Mouse (Mus musculus): Measurements from ENCODE around the gene Ltbp2. TPM values are rescaled to one million over a fixed set of nuclear protein-coding genes. Genes with fewer than 3 reads are reported as not detected.

The Ltbp2 gene
- total RNA-seq, 2 experiments from 2014 or later, result 2.8 to 3.3 TPM

DNA sequence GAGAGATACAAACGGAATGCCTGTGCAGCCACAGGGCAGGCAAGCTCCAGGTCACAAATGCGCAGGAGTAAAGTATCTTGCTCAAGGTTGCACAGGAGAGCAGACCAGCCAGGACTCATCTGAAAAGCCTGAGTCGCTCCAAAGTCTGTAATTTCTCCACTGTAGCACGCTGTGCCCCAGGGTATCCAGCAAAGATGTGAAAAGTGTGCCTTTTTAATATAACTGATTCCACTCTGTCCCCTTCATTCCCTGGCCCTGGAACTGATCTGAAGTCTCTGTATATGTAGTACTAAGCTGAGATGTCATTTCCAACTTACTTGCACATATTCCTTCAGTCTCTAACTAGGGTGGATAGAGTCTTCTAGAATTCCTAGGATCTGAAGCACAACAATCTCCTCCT, 6.5 kb upstream of the Ltbp2 start:
- DNase-seq (ENCODE audit: low spot score in 2 of 2), result no peak

DNA sequence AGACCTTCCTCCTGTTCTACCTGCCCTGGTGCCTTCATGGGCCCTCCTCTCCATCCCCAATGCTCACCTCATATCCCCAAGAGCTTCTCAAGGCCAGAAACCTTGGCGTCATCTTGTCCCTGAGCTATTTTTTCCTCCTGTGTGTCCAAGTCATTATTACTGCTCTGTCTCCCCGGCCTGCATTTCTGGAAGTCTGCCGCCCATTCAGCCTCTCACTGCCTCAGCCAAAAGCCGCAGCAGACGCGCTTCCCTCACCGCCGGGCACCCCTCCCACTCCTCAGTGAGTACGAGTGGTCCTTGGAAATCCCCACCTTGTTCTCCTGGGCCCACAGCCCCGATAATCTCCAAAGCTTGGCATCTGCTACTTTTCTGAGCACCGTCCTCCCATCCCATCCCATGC, 3.8 kb upstream of the Ltbp2 start:
- DNase-seq (ENCODE audit: low spot score in 2 of 2), result peak; percentile 31 to 58

DNA sequence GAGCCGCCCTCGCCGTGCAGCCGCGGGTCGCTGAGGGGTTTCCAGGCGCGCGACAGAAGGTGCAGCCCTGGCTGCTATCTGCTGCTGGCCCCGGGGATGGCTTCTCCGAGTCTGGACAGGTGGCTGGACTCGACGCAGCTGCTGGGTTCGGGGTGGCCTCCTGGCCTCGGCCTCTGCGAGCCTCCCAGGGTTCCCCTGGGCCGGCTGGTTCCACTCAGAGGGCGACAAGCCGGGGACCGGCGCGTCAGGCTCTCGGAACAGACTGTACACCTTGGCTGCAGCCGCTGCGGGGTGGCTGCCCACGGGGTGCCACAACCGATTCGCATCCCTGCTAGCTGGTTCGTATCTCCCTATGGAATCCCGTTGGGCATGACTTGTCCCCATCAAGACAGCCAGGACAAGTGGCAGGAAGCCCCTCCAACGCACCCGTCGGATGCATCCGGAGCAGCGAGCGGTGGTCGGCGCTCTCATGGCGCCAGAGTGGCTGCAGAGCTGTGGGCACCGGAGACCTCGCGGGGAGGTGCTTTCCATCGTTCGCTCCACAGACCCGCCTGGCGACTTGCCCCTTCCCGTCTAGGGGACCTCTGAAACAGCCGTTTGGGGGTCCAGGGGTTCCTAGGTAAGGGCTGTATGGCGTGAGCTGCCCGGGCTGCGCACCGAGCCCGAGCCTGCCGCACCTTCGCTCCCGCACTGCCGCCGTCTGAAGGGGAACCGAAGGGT, 411 bp downstream of the Ltbp2 start:
- peak in 1 of 2 experiments; percentile 31 for DNase-seq (ENCODE audit: low spot score in 2 of 2)

DNA sequence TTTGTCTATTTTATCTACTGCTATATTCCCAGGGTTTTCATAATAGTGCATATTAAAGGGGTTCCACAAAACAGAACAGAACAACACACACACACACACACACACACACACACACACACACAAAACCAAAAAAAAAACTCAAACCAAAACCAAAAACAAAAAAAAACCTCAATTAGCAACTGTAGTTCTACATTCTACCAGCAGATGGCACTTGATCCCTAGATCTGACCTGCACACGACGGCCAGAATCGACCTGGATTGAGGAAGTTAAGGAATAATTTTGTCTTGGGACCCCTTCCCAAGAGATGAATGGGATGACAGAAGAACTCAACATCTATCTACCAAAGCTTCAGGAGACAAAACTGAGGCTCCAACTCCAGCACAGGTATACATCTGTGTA, 2.9 kb downstream of the Ltbp2 start:
- no peak for DNase-seq (ENCODE audit: low spot score in 2 of 2)

DNA sequence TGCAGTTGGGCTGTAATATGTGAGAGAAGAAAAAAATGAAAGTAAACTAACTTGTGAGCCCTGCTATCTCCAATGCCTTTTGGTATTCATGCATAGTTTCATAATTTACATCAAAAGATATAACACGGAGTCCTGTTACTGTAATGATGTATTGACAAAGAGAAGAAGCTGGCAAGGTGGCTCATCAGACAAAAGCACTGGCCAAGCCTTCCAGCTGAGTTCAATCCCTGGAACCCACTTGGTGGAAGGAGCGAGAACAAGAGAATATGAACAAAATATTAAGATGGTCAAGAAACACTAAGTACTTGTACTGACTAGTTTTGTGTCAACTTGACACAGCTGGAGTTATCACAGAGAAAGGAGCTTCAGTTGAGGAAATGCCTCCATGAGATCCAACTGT, 4.0 kb downstream of the Ltbp2 start:
- DNase-seq (ENCODE audit: low spot score in 2 of 2), result no peak

DNA sequence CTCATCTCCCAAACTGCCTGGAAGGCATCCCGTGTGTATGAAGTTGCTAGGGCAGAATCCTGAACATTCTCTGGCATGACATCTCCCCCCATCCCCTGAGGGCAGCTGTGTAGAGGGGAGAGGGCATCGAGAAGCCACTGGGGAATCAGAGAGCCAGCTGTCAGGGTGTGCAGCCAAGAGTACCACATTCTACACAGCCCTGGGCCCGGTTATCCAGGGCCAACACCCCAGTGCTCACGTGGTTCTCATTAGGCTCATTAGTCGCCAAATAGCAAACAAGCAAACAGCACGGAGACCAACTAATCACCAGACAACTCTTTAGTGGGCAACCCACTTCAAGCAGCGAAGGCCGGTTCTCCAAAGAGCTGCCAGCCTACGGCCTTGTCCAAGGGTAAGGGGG, 10.9 kb downstream of the Ltbp2 start:
- DNase-seq (ENCODE audit: low spot score in 2 of 2), result no peak

DNA sequence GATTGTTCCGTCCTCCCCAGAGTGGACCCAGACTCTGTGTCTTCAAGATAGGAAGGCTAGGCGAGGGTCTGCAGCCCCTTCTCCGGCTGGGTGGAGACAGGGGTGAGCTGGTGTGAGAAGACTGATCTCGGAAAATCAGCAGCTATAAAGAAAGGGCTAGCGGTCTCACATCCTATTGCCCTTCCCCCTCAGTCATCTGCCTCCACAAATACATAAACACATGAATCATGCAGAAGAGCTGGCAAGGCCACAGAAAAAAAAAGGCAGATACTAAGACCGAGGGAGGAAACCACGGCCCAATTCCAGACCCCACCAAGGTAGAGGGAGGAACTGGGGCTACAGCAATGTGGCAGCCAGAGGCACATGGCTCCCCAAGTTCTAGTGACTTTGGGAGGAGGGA, 11.5 kb downstream of the Ltbp2 start:
- no peak for DNase-seq (ENCODE audit: low spot score in 2 of 2)

DNA sequence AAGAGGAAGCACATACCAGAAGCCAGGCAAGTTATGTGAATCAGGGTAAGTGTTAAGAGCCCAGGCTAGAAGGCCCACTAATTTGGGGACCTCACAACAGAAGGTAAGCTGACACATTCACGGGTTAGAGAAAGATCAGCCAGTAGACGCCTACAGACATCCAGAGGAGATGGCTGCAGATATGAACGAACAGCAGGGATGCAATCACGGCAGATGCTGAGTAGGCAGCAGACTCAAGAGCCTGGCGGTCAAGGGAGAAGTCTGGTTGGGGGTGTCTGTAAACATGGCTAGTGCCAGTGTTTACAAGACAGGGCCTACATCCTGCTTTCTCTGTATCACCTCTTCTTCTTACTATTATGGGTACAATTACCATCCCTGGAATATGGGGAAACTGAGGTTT, 13.1 kb downstream of the Ltbp2 start:
- DNase-seq (ENCODE audit: low spot score in 2 of 2), result no peak

DNA sequence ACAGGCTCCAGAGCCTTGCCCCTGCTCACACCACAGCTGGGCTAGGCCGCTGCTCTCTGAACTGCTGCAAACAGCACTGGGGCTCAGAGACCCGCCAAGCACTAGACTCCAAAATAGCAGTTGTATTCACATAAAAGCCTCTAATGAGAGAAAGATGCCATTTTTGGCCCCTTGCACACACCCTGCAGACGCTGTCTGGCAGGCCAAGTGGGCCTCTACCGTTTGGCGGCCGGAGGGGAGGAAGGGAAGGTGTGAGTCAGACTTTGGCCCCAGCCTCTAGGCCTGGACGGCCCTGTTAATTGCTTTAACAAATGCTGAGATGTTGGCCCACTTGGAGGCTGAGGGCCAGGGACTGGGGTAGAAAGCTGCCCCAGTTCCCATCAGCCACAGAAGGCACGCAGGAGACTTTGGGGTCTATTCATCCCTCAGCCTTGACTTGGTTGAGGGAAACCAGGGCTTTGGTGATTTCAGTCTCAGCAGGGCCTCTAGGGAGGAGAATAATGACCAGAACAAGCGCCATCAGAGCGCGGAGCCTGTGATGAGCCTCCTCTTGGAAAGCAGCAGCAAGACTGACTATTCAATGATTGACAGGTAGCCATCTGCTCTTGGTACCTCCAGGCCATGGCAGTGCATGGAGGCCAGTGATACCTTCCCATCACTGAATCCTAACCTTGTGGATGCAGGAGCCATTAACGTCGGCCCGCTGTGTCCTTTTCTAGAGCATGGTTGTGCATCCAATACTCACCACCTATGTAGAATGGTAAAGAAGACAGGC, 14.0 kb downstream of the Ltbp2 start:
- DNase-seq (ENCODE audit: low spot score in 2 of 2), result peak in 1 of 2 experiments; percentile 66

DNA sequence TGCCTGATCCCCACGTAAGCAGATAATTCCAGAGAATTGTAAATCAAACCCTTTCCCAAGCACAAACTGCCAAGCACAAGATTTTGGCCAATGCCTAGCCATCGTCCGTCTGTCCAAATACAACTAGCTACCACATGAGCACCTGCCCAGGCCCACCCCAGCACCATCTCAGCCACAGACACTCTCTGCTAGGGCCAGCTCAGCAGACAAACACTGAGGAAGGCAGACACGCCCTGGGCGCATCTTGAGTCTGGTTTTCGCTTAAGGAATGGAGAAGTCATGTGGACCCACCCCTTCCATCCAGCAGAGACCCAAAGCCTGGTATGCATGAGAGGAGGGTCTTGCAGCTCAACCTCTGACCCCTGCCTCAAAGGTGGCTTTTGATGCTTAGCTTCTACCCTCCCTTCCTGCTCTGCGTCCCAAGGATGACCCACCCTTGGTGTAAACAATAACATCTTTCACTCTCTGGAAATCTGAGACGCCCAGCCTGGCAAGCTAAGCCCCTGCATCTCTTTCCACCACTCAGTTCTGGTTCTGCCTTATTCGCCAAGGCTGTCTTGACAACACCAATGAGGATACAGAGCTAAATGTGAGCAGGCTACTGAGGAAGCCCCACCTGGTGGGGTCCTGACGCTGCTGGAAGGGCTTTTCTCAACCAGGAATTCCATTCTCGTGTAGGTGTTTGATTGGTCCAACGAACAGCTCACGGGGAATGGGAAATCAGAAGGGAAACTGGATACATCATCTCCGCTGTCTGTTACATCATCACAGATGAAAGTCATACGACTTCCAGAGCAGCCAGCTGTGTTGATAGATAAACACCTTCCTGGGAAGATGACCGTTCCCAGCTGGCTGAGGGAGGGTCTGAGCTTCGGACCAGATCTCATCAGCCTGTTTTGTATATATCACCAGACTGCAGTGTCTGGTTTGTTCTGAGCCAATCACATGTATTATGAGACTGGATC, 17.9 kb downstream of the Ltbp2 start:
- DNase-seq (ENCODE audit: low spot score in 2 of 2), result no peak

DNA sequence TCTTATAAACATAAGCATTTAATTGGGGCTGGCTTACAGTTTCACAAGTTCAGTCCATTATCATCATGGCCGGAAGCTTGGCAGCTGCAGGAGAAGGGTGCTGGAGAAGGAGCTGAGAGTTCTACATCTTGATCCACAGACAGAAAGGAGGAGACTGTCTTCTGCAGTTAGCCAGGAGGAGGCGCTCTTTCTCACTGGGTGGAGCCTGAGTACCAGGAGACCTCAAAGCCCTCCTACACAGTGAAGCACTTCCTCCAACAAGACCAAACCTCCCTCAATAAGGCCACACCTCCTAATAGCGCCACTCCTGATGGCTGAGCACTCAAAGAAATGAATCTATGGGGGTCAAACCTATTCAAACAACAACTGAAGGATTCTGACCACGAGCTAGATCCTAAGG, 18.6 kb downstream of the Ltbp2 start:
- DNase-seq (ENCODE audit: low spot score in 2 of 2), result no peak

DNA sequence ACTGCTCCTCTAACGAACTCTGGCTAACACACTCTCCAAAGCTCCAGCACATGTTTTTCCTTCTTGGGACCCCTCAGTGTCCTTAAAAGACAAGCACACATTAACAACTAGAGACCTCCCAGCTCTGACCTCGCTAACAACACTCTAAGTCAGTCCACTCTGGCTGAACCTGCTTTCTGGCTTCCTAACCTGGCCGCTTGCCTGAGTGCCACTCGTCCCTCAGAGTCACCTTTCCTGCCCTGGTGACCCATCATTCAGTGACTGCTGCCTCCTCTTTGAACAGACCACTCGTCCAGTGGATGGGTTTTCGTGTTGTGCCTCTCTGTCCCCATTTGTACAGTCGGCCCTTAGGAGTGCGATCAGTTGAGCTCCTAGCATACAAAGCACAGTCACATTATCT, 19.8 kb downstream of the Ltbp2 start:
- DNase-seq (ENCODE audit: low spot score in 2 of 2), result no peak

DNA sequence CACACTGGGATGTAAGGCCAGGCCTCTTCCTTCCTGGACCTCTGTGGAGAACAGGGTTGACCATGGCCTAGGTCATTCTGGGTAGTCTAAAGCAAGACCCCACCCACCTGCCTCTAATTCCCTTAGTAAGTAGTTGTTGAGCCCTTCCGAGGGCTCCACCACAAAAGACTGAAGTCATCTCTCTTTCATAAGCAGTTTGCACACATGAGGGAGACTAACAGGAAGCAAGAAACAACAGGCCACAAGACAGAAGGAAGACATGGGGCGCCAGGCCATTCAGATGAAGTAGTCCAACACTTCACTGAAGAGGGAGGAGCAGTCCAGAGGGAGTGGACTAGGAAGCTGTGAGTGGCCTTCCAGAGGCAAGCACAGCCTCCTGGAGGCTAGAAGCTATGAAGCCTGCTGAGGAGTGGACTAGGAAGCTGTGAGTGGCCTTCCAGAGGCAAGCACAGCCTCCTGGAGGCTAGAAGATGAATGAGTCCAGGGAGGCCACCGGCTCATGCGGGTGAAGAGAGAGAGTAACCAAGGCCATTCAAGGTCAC, 21.2 kb downstream of the Ltbp2 start:
- no peak for DNase-seq (ENCODE audit: low spot score in 2 of 2)

DNA sequence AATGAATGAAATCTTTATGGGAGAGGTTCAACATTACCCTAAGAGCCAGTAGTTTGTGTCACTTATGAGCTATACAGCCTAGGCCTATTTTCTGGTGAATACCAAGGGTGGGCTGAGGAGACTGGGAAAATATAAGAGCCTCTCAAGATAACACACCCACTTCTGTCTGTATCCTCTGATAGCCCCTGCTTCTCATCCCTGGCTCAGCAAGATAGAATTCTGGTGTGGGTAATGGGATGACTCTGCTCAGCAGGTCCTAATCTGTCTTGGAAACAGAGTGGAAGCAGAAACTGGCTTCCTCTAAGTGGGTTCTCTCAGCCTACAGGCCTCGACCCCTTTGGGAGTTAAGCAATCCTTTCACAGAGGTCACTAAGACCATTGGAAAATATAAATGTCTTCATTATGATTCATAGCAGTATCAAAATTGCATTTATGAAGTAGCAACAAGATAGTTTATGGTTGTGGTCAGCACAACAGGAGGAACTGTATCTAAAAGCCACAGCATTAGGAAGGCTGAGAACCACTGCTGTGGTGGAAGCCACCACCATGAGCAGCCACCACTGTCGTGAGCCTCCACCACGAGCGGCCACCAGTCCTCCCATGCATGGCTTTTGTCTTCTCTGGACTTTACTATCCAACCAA, 21.8 kb downstream of the Ltbp2 start:
- DNase-seq (ENCODE audit: low spot score in 2 of 2), result no peak

DNA sequence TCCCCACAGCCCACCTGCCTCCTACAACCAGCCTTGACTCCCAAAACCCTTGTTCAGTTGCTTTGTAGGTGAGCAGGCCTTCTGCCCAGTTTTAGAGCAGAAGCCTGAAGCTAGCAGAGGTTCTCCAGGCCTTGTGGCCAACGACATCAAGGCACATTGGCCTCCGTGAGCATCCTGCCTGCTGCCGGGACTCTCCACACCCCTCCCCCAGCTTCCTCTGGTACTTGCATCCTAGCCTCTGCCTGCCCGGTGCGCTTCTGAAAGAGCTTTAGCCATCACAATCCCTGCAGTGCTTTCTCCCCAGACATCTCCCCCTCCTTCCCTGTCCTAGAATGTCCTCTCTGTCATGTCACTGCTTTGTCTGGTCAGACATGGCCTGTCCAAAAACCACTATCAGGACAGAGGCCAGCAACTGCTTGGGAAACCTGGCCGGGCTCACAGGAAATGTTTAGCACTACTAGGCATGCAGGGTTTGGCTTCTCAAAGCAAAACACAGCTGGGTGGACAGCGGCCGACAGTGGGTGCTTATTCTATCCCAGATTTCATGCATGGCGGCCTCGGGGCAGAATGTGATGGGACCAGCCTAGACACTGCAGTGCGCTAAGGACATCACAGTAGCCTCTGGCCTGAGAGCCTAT, 24.8 kb downstream of the Ltbp2 start:
- peak in 1 of 2 experiments; percentile 44 for DNase-seq (ENCODE audit: low spot score in 2 of 2)

DNA sequence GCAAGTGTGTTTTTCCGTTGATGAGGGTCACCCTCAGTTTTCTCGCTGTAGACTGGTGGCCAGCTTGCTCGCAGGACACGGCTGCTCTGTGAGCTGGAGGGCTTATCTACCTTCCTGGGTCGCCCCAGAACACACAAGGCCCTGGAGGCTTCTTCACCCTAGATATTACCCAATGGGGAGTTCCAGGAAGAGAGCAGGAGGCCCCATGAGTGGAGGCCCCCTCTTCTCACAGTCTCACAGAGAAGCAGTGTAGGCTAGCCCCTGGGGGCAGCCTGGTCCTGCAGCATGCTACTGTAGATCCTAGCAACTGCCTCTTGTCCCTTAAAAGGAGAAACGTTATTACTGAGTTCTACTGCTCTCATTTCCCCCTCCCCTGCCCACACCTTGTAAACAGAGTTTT, 28.4 kb downstream of the Ltbp2 start:
- no peak for DNase-seq (ENCODE audit: low spot score in 2 of 2)

DNA sequence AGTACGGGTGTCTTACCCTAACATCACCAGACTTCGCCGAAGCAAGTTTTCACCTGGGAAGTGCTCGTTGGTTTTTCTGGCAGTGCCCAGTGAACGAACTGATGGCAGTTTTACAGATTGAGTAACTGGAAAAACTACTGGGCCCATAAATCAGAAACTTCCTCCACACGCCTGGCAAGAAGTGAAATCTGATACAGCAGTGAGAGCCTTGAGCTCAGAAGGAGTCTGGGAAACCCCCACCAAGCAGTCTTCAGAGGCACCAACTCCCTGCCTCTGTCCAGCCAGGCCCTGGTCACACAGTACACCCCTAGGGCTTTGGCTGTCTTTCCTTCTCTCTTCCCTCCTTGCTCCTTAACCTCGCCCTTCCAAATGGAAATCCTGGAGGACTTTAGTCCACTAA, 28.9 kb downstream of the Ltbp2 start:
- no peak for DNase-seq (ENCODE audit: low spot score in 2 of 2)

DNA sequence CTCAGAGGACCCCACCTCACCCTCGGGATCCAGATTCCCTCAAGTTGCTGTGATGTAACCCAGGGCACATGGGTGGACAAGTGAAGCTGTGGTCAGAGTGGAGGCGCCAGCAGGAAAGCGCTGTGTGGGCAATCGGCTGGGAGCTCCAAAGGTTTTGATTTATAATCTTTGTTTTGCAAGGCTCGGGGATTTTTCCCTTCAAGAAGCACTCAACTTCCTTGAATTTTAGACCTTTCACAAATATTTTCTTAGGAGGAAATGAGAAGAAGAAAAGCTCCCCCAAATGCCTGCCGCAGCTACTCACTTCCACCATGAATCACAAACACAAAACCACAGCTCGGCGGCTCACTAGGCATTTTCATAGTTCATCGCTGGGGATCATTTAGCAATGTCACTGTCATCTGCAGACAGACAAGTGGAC, 29.7 kb downstream of the Ltbp2 start:
- no peak for DNase-seq (ENCODE audit: low spot score in 2 of 2)

DNA sequence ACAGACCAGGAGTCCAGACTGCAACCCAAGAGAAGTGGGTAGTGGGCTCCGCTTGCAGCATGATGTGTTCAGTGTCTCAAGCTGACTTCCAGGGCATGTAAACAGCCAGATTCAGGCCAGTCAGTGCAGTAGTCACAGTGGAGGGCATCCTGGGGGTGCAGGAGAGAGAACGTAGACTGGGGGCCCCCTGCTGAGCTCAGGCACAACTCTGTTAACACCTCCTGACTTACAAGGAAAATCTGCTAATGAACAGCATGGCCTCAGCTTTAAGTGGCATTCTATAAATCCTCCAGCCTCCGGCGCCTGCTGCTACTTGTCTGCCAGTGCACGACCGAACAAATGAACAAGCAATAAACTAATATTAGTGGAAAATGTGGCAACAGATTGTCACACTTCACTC, 33.6 kb downstream of the Ltbp2 start:
- DNase-seq (ENCODE audit: low spot score in 2 of 2), result no peak
